Mouse (Mus musculus): ENCODE results near the gene Ovol1.

The Ovol1 gene

GRCm38 (mm10) chr19:5568470-5569140, 8.2 kb upstream of the Ovol1 start:
- peak; percentile 93 for DNase-seq

GRCm38 (mm10) chr19:5567534-5568469, 7.4 kb upstream of the Ovol1 start, which contains the start of gene Ap5b1:
TSS of gene Ap5b1 (plus strand) at chr19:5568025.
- DNase-seq, result peak; percentile 92

- DNase-seq, result no peak
Measured at GRCm38 (mm10) chr19:5567180-5567533, 6.7 kb upstream of the Ovol1 start.

- no peak for DNase-seq
Measured at GRCm38 (mm10) chr19:5566316-5566715, 5.9 kb upstream of the Ovol1 start.

GRCm38 (mm10) chr19:5562776-5563175, 2.3 kb upstream of the Ovol1 start:
- no peak for DNase-seq

GRCm38 (mm10) chr19:5561886-5562285, 1.4 kb upstream of the Ovol1 start:
- no peak for DNase-seq

- DNase-seq, result peak; percentile 20
Measured at GRCm38 (mm10) chr19:5561252-5561790, 875 bp upstream of the Ovol1 start.

- DNase-seq, result peak; percentile 40
Measured at GRCm38 (mm10) chr19:5559631-5560456, 602 bp downstream of the Ovol1 start.

GRCm38 (mm10) chr19:5559229-5559628, 1.2 kb downstream of the Ovol1 start:
- no peak for DNase-seq

- no peak for DNase-seq
Measured at GRCm38 (mm10) chr19:5558770-5559169, 1.7 kb downstream of the Ovol1 start.

GRCm38 (mm10) chr19:5558169-5558568, 2.3 kb downstream of the Ovol1 start:
- no peak for DNase-seq

GRCm38 (mm10) chr19:5554212-5554611, 6.2 kb downstream of the Ovol1 start:
- no peak for DNase-seq

- DNase-seq, result no peak
Measured at GRCm38 (mm10) chr19:5553802-5554201, 6.6 kb downstream of the Ovol1 start.

- DNase-seq, result no peak
Measured at GRCm38 (mm10) chr19:5547471-5548056, 12.9 kb downstream of the Ovol1 start.

GRCm38 (mm10) chr19:5544031-5544430, 16.4 kb downstream of the Ovol1 start:
- no peak for DNase-seq

- no peak for DNase-seq
Measured at GRCm38 (mm10) chr19:5543362-5543761, 17.1 kb downstream of the Ovol1 start.

- DNase-seq, result no peak
Measured at GRCm38 (mm10) chr19:5538786-5539185, 21.7 kb downstream of the Ovol1 start.

- DNase-seq, result no peak
Measured at GRCm38 (mm10) chr19:5532520-5532919, 27.9 kb downstream of the Ovol1 start.

GRCm38 (mm10) chr19:5530138-5530524, 30.3 kb downstream of the Ovol1 start:
- DNase-seq, result peak; percentile 11

- DNase-seq, result peak; percentile 93
Measured at GRCm38 (mm10) chr19:5529325-5530137, 30.9 kb downstream of the Ovol1 start.

- DNase-seq, result no peak
Measured at GRCm38 (mm10) chr19:5525204-5525603, 35.2 kb downstream of the Ovol1 start.

GRCm38 (mm10) chr19:5518721-5519120, 41.7 kb downstream of the Ovol1 start:
- DNase-seq, result no peak

Data from retina, postnatal 1 day (tissue).